Mouse (Mus musculus) stomach, postnatal 0 days (tissue): ENCODE measurements at regions not wholly inside any gene's neighbourhood (a gene's known extent, or its start where the extent isn't known, plus 50 kb on each side); places are given as distances from the start of the nearest gene placed in this dataset.

Experiments
- ATAC-seq: fragments of 200-750 bp; cut with Nextera tagmentation; 2 replicates; pipeline ENCODE4 v1.8.0; 2017; ENCODE audit not compliant: low FRiP score, low TSS enrichment
- DNase-seq: peaks from one replicate; pipeline ENCODE4 v3.0.0-alpha.2; 2016; ENCODE audit warnings: low spot score
- H3K27ac ChIP-seq: fragments of 300-500 bp; sonication (generic); replicated peaks from 2 replicates; pipeline ENCODE4 v1.5.1; 2014; ENCODE audit warnings: mild to moderate bottlenecking, control low read depth
- H3K27me3 ChIP-seq: fragments of 300-500 bp; sonication (generic); 2 replicates; pipeline ENCODE4 v1.6.1; 2014; ENCODE audit warnings: low read length; ENCODE audit not compliant: control insufficient read depth, insufficient read depth
- H3K36me3 ChIP-seq: fragments of 300-500 bp; sonication (generic); 2 replicates; pipeline ENCODE4 v1.6.1; 2014; ENCODE audit warnings: low read length, mixed read lengths; ENCODE audit not compliant: control insufficient read depth, insufficient read depth
- H3K4me1 ChIP-seq: fragments of 300-500 bp; sonication (generic); replicated peaks from 2 replicates; pipeline ENCODE4 v1.6.1; 2014; ENCODE audit warnings: antibody characterized with exemption; ENCODE audit not compliant: control insufficient read depth, insufficient read depth
- H3K4me2 ChIP-seq: fragments of 300-500 bp; sonication (generic); replicated peaks from 2 replicates; pipeline ENCODE4 v1.6.1; 2014; ENCODE audit warnings: low read depth, mild to moderate bottlenecking, control low read depth, moderate library complexity
- H3K4me3 ChIP-seq: fragments of 300-500 bp; sonication (generic); 2 replicates; pipeline ENCODE4 v1.5.1; 2014; ENCODE audit warnings: low read depth, low read length, control low read depth
- H3K9ac ChIP-seq: fragments of 300-500 bp; sonication (generic); 2 replicates; pipeline ENCODE4 v1.6.1; 2014; ENCODE audit warnings: mild to moderate bottlenecking, low read length, control low read depth, mixed read lengths
- H3K9me3 ChIP-seq: fragments of 300-500 bp; sonication (generic); 2 replicates; pipeline ENCODE4 v1.6.1; 2016; ENCODE audit warnings: low read length; ENCODE audit not compliant: control insufficient read depth
- CTCF ChIP-seq: IDR thresholded peaks from 2 replicates; pipeline ENCODE4 v1.5.1; 2016; ENCODE audit warnings: antibody characterized with exemption, low read depth, mild to moderate bottlenecking, moderate library complexity
- EP300 ChIP-seq: optimal IDR thresholded peaks from 2 replicates; pipeline ENCODE3; 2016; ENCODE audit warnings: antibody characterized with exemption
- WGBS: fragments of 180-500 bp; shearing (Covaris S2); extraction: QIAGEN DNeasy Blood & Tissue Kit; methylation state at CpG from one replicate; pipeline ENCODE4 v1.1.7; 2014; 5-methylcytosine and 5-hydroxymethylcytosine counted together

GRCm38 (mm10) chr4:88959621-88960020, 79.6 kb upstream of the Ifne start:
- H3K36me3 ChIP-seq, result no peaks in the 10 kb centered on the region
- ATAC-seq, result no peak
- no peak overlapping the region for H3K9ac ChIP-seq
- no peak overlapping the region for H3K27ac ChIP-seq
- no peaks in the 10 kb centered on the region for H3K4me1 ChIP-seq
- WGBS, result 50% methylated on average over 3 of the region's 3 CpGs
- H3K9me3 ChIP-seq, result no peaks in the 10 kb centered on the region
- no peak for DNase-seq
- TF ChIP-seq CTCF, result no peak
- no peak overlapping the region for H3K4me3 ChIP-seq
- H3K4me2 ChIP-seq, result no peak overlapping the region
- H3K27me3 ChIP-seq, result no peaks in the 10 kb centered on the region

GRCm38 (mm10) chr4:88956605-88957004, 76.6 kb upstream of the Ifne start:
- Histone ChIP-seq H3K9ac (no peak overlapping the region), H3K4me3 (no peak overlapping the region), H3K36me3 (no peaks in the 10 kb centered on the region), H3K4me2 (no peak overlapping the region), H3K9me3 (no peaks in the 10 kb centered on the region), H3K27ac (peak overlapping the region; percentile 56; the same call in 1 of the 2 replicates), H3K4me1 (no peaks in the 10 kb centered on the region), H3K27me3 (no peaks in the 10 kb centered on the region)
- DNase-seq (no peak), ATAC-seq (no peak)
- 51% methylated on average over 4 of the region's 4 CpGs for WGBS
- TF ChIP-seq EP300, result no peak
- TF ChIP-seq CTCF, result no peak

- no peaks in the 10 kb centered on the region for H3K27me3 ChIP-seq
These were observed 76.2 kb upstream of the Ifne start for GRCm38 (mm10) chr4:88956151-88956550.

DNA sequence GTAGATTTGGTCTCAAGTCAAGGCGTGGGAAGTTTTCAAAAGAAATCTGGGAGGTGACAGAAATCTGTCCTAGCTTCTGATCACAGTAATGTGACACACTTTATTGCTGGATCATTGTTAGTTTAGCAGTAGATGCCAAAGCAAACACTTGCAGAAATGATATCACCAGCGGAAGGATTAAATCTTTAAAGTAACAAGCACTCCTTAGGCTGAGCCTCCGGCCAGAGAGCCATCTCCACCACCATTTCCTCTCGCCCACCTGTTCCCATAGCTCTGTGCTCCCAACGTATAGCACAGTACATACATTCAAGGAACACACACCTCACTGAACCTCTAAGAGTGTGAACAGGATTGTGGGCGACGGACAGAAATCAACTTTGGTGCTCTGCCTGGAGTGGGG, 75.6 kb upstream of the Ifne start:
- Histone ChIP-seq H3K27me3 (no peaks in the 10 kb centered on the region), H3K27ac (peak overlapping the region; percentile 56; the same call in 1 of the 2 replicates), H3K9me3 (no peaks in the 10 kb centered on the region), H3K4me1 (no peaks in the 10 kb centered on the region), H3K4me3 (no peak overlapping the region), H3K36me3 (no peaks in the 10 kb centered on the region), H3K9ac (no peak overlapping the region), H3K4me2 (peak overlapping the region; percentile 17; the same call in 1 of the 2 replicates)
- 58% methylated on average over 7 of the region's 7 CpGs for WGBS
- DNase-seq (peak; percentile 51), ATAC-seq (peak; percentile 87)
- TF ChIP-seq EP300, result no peak
- no peak for TF ChIP-seq CTCF

More at GRCm38 (mm10) chr4:88956151-88956550, 76.2 kb upstream of the Ifne start:
- H3K27ac ChIP-seq, result peak overlapping the region; percentile 56; the same call in 1 of the 2 replicates
- H3K4me1 ChIP-seq, result no peaks in the 10 kb centered on the region
- H3K9ac ChIP-seq, result no peak overlapping the region
- WGBS, result 19% methylated on average over 7 of the region's 7 CpGs
- DNase-seq, result no peak
- no peak for TF ChIP-seq CTCF
- no peak for TF ChIP-seq EP300
- H3K36me3 ChIP-seq, result no peaks in the 10 kb centered on the region
- no peaks in the 10 kb centered on the region for H3K9me3 ChIP-seq
- peak overlapping the region; percentile 17; the same call in 1 of the 2 replicates for H3K4me2 ChIP-seq
- no peak for ATAC-seq
- H3K4me3 ChIP-seq, result no peak overlapping the region

GRCm38 (mm10) chr4:88954045-88954444, 74.0 kb upstream of the Ifne start:
- WGBS, result 90% methylated on average over 3 of the region's 3 CpGs
- Histone ChIP-seq H3K27me3 (no peaks in the 10 kb centered on the region), H3K9ac (no peak overlapping the region), H3K4me2 (no peak overlapping the region), H3K36me3 (no peaks in the 10 kb centered on the region), H3K9me3 (no peaks in the 10 kb centered on the region), H3K27ac (no peak overlapping the region), H3K4me1 (no peaks in the 10 kb centered on the region), H3K4me3 (no peak overlapping the region)
- DNase-seq (no peak), ATAC-seq (no peak)
- no peak for TF ChIP-seq EP300
- TF ChIP-seq CTCF, result no peak

- 42% methylated on average over 1 of the region's 1 CpGs for WGBS
- no peak for ATAC-seq
- no peak for TF ChIP-seq EP300
- no peak for TF ChIP-seq CTCF
These were observed 71.0 kb upstream of the Ifne start for GRCm38 (mm10) chr4:88951034-88951336.

More at GRCm38 (mm10) chr4:88951034-88951336, 71.0 kb upstream of the Ifne start:
- no peaks in the 10 kb centered on the region for H3K9me3 ChIP-seq
- no peak overlapping the region for H3K27ac ChIP-seq
- no peaks in the 10 kb centered on the region for H3K27me3 ChIP-seq
- H3K4me3 ChIP-seq, result no peak overlapping the region
- H3K4me2 ChIP-seq, result no peak overlapping the region
- H3K4me1 ChIP-seq, result no peaks in the 10 kb centered on the region
- no peak overlapping the region for H3K9ac ChIP-seq
- no peaks in the 10 kb centered on the region for H3K36me3 ChIP-seq
- DNase-seq, result no peak
